Mouse (Mus musculus): ENCODE results near the gene Ifna11. TPM values are rescaled to one million over a fixed set of nuclear protein-coding genes. Genes with fewer than 3 reads are reported as not detected.
A peak's percentile ranks its signal among the peaks of the same experiment; 100 is the strongest.

Gene Ifna11
- total RNA-seq, 2 experiments from 2014 or later = not detected

GRCm38 (mm10) chr4:88840058-88840457, 20.3 kb downstream of the Ifna11 start:
- no peak for DNase-seq (ENCODE audit: low spot score)

DNA sequence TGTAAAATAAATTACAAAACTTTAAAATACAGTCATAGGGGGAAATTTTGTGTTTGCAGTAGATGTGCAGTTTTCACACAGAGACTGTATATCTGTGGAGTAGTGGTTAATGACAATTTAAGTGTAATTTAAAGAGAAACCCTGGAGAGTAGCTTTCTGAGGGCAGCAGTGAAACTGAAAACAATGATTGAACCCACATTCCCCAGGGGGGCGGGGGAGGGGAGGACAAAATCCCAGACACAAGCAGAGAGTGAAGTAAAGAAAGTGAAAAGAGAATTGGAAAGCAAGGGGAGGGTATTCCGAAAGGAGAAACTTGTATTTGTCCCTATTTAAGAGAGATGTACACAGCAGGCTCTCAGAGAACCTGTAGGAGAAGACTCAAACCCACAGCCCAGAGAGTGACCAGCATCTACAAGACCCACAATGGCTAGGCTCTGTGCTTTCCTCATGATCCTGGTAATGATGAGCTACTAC, 21.7 kb downstream of the Ifna11 start, which contains the start of gene Ifna4:
TSS of gene Ifna4 (plus strand) at position 424 of the 474 bp plus-strand sequence.
- no peak for DNase-seq (ENCODE audit: low spot score)

DNA sequence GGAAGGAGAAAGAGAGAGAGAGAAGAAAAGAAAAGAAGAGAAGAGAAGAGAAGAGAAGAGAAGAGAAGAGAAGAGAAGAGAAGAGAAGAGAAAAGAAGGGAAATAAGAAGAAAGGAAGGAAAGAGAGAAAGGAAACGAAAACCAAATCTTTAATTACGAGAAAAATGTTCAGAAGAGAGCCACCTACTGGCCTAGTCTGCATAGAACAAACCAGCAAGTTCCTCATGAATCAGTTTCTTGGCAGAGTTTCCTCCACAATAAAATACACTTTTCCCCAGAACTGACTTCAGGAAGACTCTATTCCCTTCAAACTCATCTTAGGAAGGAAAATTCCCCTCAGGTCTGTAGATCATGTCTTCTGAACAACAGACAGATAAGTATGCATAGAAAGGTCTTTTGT, 25.6 kb downstream of the Ifna11 start:
- no peak for DNase-seq (ENCODE audit: low spot score)

DNA sequence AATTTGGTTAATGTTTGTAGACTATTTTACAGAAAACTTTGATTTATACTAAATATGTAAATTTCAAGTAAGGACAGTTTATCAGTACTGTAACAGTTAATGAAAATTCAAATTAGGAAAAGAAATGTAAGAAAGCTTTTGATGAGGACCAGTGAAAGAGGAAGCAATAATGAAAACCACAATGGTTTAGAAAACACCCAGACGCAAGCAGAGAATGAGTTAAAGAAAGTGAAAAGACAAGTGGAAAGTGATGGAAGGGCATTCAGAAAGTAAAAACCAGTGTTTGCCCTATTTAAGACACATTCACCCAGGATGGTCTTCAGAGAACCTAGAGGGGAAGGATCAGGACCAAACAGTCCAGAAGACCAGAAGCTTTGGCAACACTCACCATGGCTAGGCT, 29.9 kb downstream of the Ifna11 start, which contains the start of gene Ifna1:
TSS of gene Ifna1 (plus strand) at position 390 of the 400 bp plus-strand sequence.
- no peak for DNase-seq (ENCODE audit: low spot score)

DNA sequence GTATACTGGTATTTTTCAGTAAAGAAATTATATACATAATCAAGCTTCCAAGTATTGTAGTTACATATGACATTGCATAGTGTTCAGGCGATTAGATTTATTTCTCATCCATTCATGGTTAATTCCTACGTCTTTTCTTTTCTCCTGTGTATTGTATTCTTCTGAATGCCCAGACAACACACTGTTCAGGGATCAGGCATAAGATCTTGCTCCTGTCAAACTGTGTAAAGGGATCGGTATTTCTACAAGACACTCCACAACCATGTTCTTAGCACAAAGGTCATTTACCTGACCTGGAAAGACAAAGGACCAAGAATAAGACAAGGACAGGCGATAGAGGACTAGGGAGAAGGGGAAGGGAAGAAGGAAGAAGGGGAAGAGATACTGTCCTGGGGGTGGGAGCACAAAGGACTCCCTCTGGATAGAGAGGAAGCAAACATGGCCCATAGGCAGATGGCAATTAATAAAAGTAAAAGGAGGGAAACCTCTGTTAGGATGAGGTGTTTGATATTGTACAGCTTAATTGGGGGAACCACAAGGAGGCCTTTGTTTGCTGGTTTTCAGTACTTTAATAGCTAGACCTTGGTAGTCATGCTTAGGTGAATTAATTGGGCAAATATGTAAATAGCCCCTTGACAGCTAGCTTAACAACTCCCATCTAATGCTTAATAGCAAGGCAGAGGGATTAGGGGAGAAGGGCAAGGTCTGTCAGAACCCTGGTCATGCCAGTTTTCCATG, 31.4 kb downstream of the Ifna11 start:
- DNase-seq (ENCODE audit: low spot score) = no peak

- no peak for DNase-seq (ENCODE audit: low spot score)
These were observed 39.5 kb downstream of the Ifna11 start for GRCm38 (mm10) chr4:88859214-88859613.

GRCm38 (mm10) chr4:88863309-88863708, 43.5 kb downstream of the Ifna11 start:
- DNase-seq (ENCODE audit: low spot score) = no peak

DNA sequence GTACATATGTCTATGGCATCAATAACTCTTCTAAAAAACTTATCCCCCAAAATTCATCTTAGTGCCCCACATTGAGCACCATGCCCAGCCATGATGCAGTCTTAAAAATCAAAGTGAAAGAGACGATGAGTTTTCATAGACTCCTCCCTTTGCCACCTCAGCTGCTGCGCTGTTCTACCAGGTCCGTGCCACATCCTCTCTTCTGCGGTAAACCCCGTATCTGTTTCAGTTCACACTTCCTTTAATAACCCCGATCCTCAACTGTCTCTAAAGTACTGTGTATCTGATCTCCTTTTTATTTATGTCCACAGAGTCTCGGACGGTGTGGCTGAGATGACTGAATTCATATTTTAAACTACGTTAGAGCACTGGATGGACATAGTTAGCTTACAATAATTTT, 44.8 kb downstream of the Ifna11 start:
- no peak for DNase-seq (ENCODE audit: low spot score)

GRCm38 (mm10) chr4:88865011-88865569, 45.3 kb downstream of the Ifna11 start:
- DNase-seq (ENCODE audit: low spot score) = no peak

- DNase-seq (ENCODE audit: low spot score) = peak; percentile 71
These were observed 47.7 kb downstream of the Ifna11 start for GRCm38 (mm10) chr4:88867366-88867925.

GRCm38 (mm10) chr4:88867926-88868911, 48.5 kb downstream of the Ifna11 start:
- DNase-seq (ENCODE audit: low spot score) = no peak

Other genes starting within 250 kb of the Ifna11 start
- gene Ifna14, start 248.2 kb upstream of the Ifna11 start, total RNA-seq (2021) = not detected
- not detected for gene Ifna9, start 227.6 kb upstream of the Ifna11 start, total RNA-seq (2021)
- gene Ifna12, start 216.6 kb upstream of the Ifna11 start, total RNA-seq (2021) = not detected
- gene C87499, start 185.5 kb upstream of the Ifna11 start, total RNA-seq (2021) = not detected
- gene Ifna13, start 175.5 kb upstream of the Ifna11 start, total RNA-seq (2021) = not detected
- not detected for gene Ifna16, start 143.0 kb upstream of the Ifna11 start, total RNA-seq (2021)
- not detected for gene Ifna2, start 136.0 kb upstream of the Ifna11 start, total RNA-seq (2021)
- not detected for gene Ifnab, start 128.6 kb upstream of the Ifna11 start, total RNA-seq (2021)
- gene Gm26566, start 98.2 kb upstream of the Ifna11 start, total RNA-seq (2021) = under 1 TPM in 1 of 2 experiments, not detected in 1; 0.21 TPM
- 10 to 100 TPM; 50.5 to 62.5 TPM for gene Klhl9, start 97.5 kb upstream of the Ifna11 start, total RNA-seq (2021)
- not detected for gene Gm13271, start 65.1 kb upstream of the Ifna11 start, total RNA-seq (2021)
- not detected for gene Gm13283, start 59.8 kb upstream of the Ifna11 start, total RNA-seq (2021)
- not detected for gene Gm13290, start 46.1 kb upstream of the Ifna11 start, total RNA-seq (2021)
- gene Gm13289, start 43.0 kb upstream of the Ifna11 start, total RNA-seq (2021) = not detected
- gene Gm13272, start 40.1 kb upstream of the Ifna11 start, total RNA-seq (2021) = not detected
- gene Ifnz, start 37.8 kb upstream of the Ifna11 start, total RNA-seq (2021) = not detected
- not detected for gene Gm13276, start 34.2 kb upstream of the Ifna11 start, total RNA-seq (2021)
- gene Gm13277, start 31.3 kb upstream of the Ifna11 start, total RNA-seq (2021) = not detected
- gene Gm13278, start 28.4 kb upstream of the Ifna11 start, total RNA-seq (2021) = not detected
- not detected for gene Gm13275, start 25.5 kb upstream of the Ifna11 start, total RNA-seq (2021)
- gene Gm13279, start 22.6 kb upstream of the Ifna11 start, total RNA-seq (2021) = not detected
- gene Gm13285, start 20.3 kb upstream of the Ifna11 start, total RNA-seq (2021) = not detected
- not detected for gene Gm13287, start 16.7 kb upstream of the Ifna11 start, total RNA-seq (2021)
- not detected for gene Gm13288, start 14.4 kb upstream of the Ifna11 start, total RNA-seq (2021)
- gene Ifna7, start 3.7 kb upstream of the Ifna11 start, total RNA-seq (2021) = not detected
- not detected for gene Ifna6, start 7.5 kb downstream of the Ifna11 start, total RNA-seq (2021)
- not detected for gene Ifna5, start 15.6 kb downstream of the Ifna11 start, total RNA-seq (2021)
- not detected for gene Ifna4, start 21.9 kb downstream of the Ifna11 start, total RNA-seq (2021)
- not detected for gene Ifna1, start 30.1 kb downstream of the Ifna11 start, total RNA-seq (2021)
- not detected for gene Ifne, start 60.2 kb downstream of the Ifna11 start, total RNA-seq (2021)

All from gastrocnemius, adult 18-20 months (tissue).